Mouse (Mus musculus) layer of hippocampus, postnatal 14 days (tissue): ENCODE data around the gene Alg5. TPM values are rescaled to one million over a fixed set of nuclear protein-coding genes. Genes with fewer than 3 reads are reported as not detected.

Experiments
- DNase-seq, 2 experiments: peaks; one replicate each; pipeline ENCODE4 v3.0.0; 2021 to 2022; ENCODE audit warnings: low spot score in 2 of 2, mixed read lengths in 1 of 2
- total RNA-seq, 2 experiments: library from RNA; stranded (reverse); gene quantifications; 2 replicates each; pipeline ENCODE4 v1.2.3; 2021

Alg5 gene
- total RNA-seq, 2 experiments from 2014 or later, result 23.1 to 23.4 TPM

- no peak for DNase-seq
Measured at GRCm38 (mm10) chr3:54791822-54792677, 56.7 kb downstream of the Alg5 start.

- no peak for DNase-seq
Measured at GRCm38 (mm10) chr3:54793762-54794161, 58.4 kb downstream of the Alg5 start.

GRCm38 (mm10) chr3:54795379-54795778 is 60.0 kb downstream of the Alg5 start:
- DNase-seq, result no peak

- no peak for DNase-seq
Measured at GRCm38 (mm10) chr3:54795806-54796205, 60.5 kb downstream of the Alg5 start.

GRCm38 (mm10) chr3:54797211-54797610 is 61.9 kb downstream of the Alg5 start:
- peak; percentile 28 to 40 for DNase-seq

Other genes starting within 250 kb of the Alg5 start
- gene Supt20, start 42.7 kb upstream of the Alg5 start, total RNA-seq, result 10 to 100 TPM; 48.8 to 50.7 TPM
- not detected for gene Gm21958, start 21.2 kb upstream of the Alg5 start, total RNA-seq
- 10 to 100 TPM; 24.7 to 28.0 TPM for gene Exosc8, start 146 bp upstream of the Alg5 start, total RNA-seq
- 1 to 10 TPM; 5.4 to 5.7 TPM for gene Smad9, start 20.0 kb downstream of the Alg5 start, total RNA-seq
- 10 to 100 TPM; 56.9 to 59.2 TPM for gene Rfxap, start 72.3 kb downstream of the Alg5 start, total RNA-seq
- 10 to 100 TPM; 68.4 to 72.6 TPM for gene Sertm1, start 180.3 kb downstream of the Alg5 start, total RNA-seq